Mouse (Mus musculus) G1E (cell line): ENCODE results near the gene Tcerg1l.

Source experiments
- CTCF ChIP-seq: IDR thresholded peaks from 2 replicates; pipeline ENCODE4 v1.5.1; 2012; ENCODE audit warnings: low read depth, low read length, inconsistent platforms, mixed read lengths
- GATA1 ChIP-seq: IDR thresholded peaks from 2 replicates; pipeline ENCODE4 v1.6.1; 2012; ENCODE audit warnings: borderline replicate concordance, low read length, inconsistent platforms, mixed read lengths
- GATA2 ChIP-seq: IDR thresholded peaks from 2 replicates; pipeline ENCODE4 v1.6.1; 2012; ENCODE audit warnings: low read depth, low read length, inconsistent platforms, borderline replicate concordance

- TF ChIP-seq CTCF, result no peak
- no peak for TF ChIP-seq GATA2
- TF ChIP-seq GATA1, result no peak
Measured at GRCm38 (mm10) chr7:138202162-138202832, 195.2 kb downstream of the Tcerg1l start.
